Mouse (Mus musculus) urinary bladder, postnatal 10 days (tissue): ENCODE data around the gene Tmem59l.
A peak's percentile ranks its signal among the peaks of the same experiment; 100 is the strongest.

Experiments used
- DNase-seq: peaks from one replicate; pipeline ENCODE4 v3.0.0; 2022; ENCODE audit warnings: low spot score

Gene Tmem59l

DNA sequence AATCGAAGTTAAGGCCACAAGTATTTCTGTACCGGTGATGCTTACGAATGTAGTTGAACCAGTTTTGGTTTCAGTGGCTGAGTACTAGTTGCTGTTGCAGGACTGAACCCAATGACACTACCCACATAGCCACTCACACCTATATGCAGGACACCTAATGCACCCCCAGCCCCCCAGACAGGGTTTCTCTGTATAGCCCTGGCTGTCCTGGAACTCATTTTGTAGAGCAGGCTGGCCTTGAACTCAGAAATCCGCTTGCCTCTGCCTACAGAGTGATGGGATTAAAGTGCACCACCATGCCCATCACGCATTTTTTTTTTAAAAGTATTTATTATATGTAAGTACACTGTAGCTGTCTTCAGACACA, 19.9 kb upstream of the Tmem59l start:
- no peak for DNase-seq

DNA sequence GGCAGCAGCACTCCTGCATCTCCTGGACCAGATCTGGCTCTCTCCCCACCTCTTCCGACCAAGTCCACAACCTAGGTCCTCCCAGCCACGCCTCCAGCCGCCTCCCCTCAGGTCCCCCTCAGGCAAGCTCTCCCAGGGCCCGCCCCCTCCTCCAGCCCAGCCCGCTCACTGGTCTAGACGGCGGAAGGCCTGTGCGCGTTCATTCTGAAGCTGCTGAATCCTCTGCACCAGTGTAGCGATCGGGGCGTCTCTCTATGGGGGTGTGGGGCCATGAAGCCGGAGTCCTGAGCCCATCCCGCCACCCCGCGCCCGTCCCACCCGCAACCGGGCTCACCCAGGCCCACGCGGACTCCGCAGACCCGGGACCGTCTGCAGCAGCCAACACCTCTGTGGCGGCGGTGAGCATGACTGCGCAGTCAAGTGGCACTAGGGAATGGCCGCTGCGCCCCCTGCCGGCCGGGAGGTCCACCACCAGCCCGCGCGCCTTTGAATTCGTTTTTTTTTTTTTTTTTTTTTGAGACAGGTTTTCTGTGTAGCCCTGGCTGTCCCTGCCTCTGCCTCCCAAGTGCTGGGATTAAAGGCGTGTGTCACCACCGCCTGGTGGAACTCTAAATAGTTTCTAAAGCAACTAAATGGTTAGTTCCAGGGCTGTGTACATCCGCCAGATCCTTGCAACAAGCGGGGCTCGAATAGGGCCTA, 19.3 kb upstream of the Tmem59l start, which contains the start of gene Rex1bd:
Gene Rex1bd, minus strand, starts transcription at position 425 of the 699 bp plus-strand sequence.
- DNase-seq: peak; percentile 77

DNA sequence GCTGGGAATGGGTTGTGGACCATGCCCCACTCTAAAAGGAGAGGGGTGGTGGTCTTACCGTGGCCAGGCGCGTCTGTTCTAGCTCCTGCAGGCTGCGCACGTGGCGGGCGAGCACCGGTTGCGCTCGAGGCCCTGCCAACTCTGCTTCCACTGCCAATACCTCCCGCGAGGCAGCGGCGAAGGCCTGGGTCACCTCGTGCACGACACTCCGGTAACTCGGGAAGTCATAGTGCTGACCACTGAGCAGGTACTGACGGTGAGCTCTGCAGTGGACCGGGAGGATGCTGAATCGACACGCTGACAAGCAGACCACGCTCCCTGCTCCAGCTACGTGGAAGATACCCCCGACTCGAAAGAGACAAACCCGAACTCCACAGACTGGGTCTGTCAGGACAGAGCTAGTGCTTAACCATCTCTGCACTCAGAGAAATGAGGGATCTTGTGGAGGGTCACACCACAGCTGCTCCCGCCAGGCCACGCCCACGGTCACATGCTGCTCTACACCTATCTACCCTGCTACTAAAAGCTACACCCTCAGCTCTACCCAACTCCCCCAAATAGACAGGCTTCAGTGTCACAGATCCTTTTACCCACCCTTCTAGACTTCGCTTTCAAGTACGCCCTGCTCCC, 18.7 kb upstream of the Tmem59l start:
- DNase-seq: no peak

GRCm38 (mm10) chr8:70504851-70505250, 17.7 kb upstream of the Tmem59l start:
- DNase-seq: no peak

DNA sequence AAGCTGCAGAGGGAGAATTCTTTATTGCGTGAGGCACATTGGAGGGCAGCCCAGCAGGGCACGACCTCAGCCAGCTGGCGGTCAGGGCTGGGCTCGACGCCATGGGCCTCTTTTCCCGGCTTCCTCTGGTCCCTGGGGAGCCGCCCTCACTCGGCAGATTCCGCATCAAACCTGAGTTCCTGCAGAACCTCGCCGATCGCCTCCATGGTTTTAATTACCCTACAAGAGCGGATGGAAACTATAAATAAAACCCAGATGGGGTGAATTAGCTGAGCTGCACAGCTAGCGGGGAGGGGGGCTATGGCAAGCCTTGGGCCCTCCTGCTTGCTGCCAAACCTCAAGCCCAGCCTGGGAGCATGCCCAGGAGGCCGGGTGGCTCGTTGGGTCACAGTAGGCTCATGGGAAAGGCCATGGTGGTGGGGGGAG, 17.1 kb upstream of the Tmem59l start:
- DNase-seq: no peak

DNA sequence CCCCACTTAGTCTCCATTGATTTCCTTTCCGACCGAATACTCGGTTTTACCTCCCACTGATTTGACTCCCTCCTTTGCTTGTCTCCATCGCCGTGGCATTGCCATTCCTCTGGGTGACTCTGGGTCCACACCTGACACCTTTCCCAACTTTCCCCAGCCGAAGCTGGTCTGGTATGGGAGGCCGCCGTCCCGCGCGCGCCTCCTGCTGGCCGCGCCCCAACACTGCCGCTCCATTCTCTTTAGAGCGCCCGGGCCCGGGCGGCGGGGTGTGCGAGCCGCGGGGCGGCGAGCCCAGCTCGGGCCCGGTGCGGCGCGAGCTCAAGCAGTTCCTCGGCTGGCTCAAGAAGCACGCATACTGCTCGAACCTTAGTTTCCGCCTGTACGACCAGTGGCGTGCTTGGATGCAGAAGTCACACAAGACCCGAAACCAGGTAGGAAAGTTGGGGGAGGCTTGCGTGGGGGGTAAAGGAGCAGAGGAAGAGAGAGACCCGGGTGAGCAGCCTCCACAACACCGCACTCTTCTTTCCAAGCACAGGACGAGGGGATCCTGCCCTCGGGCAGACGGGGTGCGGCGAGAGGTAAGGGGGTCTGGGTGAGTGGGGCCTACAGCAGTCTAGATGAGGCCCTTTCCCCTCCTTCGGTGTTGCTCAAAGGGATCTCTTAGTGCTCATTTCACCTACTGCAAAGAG, 16.0 kb upstream of the Tmem59l start:
- DNase-seq: no peak

DNA sequence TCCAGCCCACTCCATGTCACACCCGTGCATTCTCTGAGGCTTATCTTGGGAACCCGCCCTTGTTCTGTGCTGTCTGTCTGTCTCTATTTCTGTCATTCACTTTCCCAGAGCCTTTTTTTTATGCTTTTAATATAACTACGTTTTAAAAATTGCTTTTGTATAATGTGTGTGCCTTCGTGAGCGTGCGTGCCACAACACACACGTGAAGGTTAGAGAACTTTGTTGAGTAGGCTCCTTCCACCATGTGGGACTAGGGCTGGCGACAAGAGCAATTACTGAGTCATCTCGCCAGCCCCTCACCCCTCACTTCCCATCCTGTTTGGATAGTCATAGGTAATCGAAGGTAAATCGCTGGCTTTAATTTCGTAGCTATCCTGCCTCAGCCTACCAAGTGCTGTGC, 15.4 kb upstream of the Tmem59l start:
- DNase-seq: no peak

DNA sequence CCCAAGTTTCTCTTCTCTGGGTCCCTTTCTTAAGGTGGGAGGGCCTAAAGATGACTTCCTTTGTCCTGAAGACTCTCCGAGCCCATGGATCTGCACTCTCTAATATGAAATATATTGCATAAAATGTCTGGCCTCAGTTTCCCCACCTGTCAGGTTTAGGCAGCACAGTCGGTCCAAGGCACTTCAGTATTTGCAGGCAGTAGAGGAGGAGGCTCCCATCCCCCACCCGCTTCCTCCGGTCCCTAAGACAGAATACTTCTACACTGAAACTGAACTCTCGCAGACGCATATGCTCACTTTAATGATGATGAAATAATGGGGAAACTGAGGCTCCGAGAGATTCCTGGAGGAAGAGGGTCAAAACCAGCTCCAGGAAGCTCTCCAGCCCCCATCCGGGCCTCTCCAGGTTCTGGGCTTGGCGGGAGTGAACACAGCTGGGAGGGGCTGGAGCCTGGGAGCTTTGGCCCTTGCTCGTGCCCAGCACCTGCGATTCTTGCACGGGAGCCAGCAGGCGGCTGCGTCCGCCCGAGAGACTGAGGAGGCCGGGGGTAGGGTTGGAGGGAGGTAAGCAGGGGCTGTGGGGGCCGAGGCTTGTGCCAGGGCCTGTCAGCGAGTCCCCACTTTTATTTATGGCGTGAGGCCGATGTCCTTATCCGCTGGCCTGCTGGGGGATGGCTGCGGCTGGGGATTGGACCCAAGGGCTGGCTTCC, 14.8 kb upstream of the Tmem59l start:
- DNase-seq: no peak

- no peak for DNase-seq
Measured at GRCm38 (mm10) chr8:70500386-70501301, 13.5 kb upstream of the Tmem59l start.

DNA sequence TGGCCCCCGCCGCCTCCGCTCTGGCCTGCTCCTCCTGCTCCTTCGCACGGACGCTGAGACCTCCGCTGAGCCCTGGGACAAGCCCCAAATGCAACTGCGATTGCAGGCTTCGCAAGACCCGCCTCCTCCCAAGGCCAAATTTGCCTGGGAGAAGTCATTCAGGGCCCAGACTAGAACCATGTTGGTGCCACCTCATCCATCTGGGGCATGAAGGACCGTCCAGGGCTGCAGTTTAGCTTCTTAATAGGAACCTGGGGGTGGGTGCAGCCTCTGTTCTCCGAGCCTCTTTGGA, 8.6 kb upstream of the Tmem59l start:
- no peak for DNase-seq

DNA sequence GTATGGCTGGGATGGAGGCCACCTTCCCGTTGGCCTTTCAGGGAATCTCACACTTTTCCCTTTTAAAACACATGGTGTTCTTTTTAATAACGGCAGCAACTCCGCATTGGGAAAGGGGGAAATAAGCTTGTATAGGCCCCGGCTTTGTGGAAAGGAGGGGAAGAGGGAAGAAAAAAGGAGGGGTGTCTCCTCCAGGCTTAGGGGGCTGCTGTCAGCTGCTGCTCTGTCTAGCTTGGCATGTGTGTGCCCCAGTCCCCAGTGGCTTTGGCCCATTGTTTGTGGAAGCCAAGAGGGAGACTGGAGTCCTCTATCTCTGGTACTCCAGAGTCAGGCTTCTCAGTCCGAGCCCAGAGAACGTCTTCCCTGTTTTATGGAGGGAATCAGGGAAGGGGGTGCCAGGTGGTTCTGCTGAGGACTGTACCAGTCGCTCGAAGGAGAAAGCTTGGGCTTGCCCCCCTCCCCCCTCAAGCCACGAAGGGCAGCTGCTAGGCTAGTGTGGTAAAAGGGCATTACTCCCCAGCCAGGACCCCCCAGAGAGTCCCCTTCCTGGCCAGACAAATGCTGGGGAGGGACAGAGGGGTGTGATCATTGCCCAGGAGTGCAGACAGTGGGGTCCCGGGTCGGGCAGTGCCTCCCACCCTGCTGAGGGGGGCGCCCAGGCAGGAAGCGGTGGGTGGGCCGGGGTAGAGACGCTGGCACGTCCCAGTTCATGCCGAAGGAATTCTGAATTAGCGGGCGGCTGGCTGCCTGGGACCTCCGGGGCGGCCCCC, 8.0 kb upstream of the Tmem59l start:
- no peak for DNase-seq

DNA sequence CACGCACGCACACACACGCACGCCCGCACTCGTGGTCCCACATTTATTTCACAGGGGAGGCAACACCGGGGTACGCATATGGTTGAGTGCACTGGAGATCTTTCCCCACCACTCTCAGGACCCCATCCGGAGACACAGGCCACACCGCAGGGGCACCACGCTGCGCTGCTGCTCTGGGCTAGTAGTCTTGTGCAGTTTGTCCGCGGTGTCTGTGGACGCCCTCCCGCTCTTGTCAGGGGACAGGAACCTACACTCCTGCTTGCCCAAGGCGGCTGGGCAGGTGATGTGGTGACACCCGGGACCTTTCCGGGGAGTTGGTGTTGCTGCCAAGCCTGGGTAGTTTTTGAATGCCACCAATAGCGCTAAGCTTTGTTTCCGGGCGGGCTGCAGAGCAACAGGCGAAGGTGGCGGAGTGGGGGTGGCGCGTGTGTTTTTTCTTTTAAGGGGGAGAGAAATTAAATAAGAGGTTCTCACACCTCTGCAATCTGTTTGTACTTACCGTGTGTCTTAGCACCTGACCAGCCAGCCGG, 7.3 kb upstream of the Tmem59l start:
- DNase-seq: no peak

DNA sequence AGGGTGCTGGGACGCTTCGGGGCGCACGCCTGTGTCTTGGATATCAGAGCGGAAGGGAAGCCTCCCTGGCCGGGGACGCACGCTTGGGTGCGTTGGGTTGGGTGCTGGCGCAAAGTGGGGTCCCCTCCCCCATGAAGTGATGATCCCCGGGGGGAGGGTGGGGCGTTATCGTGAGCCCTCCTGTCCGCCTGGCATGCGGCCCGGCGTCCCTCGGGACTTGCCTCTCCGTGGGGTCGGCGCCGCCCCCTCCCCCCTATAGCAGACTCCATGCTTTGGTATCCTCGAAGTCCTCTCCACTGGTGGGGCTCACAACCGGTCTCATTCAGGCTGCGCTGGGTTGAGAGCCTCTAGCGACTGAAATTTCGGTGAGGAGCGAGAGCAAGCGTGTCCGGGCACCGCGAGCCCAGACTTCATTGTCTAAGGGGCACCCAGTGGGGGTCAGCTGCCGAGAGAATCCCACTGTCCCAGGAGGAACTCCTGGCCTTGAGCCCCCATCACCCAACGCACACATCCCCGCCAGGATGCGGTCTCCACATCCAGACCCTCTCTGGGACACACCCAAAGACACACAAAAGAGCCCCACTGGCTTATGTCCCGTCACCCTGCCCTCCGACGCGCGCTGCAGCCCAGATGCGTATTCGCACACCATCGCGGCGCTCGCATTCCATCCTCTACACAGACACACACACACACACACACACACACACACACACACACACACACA, 6.7 kb upstream of the Tmem59l start:
- DNase-seq: no peak

GRCm38 (mm10) chr8:70492664-70493640, 5.8 kb upstream of the Tmem59l start, which contains the start of gene Crlf1:
Gene Crlf1, plus strand, starts transcription at chr8:70493158.
- DNase-seq: no peak

DNA sequence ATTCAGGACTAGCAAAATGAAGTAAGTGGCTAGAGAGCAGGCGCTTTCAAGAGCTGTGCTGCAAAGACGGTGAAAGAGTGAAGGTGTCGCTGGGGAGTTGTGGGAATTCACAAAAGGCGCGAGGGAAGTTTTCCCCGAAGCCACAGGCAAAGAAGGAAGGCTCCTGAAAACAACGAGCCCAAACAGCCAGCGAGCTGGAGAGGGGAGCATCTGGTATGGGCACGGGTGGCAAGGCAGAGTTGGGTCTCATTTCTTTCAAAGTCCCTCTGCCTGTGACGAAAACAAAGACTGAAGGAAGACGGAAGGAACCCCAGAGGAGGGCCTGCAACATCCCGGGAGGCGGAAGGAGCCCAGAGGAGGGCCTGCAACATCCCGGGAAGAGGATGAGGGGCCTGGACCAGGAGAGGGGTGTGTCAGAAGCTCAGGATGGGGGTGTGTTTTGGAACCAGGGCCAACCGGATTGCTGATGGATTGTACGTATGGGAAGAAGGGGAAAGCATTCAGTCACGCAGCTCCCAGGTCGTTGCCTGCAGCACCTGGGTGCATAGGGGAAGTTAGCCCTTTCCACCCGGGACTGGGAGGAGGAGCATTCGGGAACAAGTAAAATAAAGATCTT, 3.8 kb upstream of the Tmem59l start:
- DNase-seq: no peak

DNA sequence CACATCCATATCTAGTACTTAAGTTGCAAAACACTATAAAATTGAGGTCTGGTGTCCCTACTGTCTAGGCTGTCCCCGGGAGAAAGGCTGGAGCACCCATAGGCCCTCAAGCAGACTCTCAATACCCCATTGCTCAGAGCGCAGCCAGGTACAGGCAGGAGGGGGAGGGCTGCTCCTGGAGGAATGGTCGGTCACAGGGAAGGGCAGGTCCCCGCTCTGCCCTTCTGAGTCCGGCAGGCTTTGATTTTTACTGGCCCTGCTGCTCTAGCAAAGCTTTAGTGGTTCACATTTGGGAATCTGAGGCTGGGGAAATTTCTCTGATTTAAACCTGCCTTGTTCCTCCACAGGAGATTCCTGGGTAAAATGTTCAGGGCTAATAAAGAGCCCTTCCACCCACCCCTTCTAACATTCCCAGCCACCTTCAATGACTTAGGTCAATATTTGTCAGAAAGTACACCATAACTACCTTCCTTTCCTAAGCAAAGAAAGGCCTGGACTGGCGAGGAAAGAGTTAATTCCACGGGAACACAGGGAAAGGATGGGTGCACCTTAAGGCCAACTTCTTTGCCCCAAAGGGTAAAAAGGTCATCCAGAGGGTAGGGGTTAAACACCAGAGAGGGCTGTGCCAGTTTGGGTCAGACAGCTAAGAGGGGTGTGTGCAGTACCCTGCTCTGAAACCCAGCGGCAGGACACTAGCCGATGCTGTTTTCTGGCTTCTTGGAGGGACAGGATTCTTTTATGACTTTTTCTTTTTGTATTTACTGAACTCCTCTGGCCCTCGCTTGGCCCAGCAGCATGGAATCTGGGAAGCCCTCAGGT, 3.1 kb upstream of the Tmem59l start:
- DNase-seq: no peak

DNA sequence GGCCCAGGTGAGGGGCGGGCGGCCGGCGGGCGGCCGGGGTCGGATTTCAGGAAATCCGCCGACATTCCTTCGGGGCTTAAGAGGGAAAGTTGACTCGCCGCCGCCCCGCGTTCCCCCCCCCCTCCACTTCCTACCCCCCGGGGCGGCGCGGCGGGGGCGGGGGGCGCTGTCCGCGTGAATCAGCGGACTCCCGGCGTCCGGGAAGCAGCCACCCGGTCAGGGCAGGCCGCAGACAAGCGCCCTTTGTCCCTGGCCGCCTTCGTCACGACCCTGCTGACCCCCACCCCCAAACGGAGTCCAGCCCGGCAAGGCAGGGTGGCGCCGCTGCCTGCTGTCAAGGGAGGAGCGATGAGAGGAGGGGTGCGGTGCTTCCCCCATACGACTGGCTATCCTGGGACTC, 2.4 kb upstream of the Tmem59l start:
- DNase-seq: no peak
